Mouse (Mus musculus) lung, postnatal 14 days (tissue): ENCODE results near the gene Gm13128.
"Not testable (repeated sequence)": the region's sequence is repeated elsewhere in the genome, so short reads cannot be mapped to it uniquely, and the experiment has no call there.

ENCODE experiments used
- DNase-seq: peaks from one replicate; pipeline ENCODE4 v3.0.0; 2021

Gene Gm13128

GRCm38 (mm10) chr4:144329949-144330348 is at the start of gene Gm13128:
Gene Gm13128 (plus strand): TSS chr4:144330249.
- not testable (repeated sequence) for DNase-seq

- not testable (repeated sequence) for DNase-seq
Measured at GRCm38 (mm10) chr4:144280388-144280787, 49.7 kb upstream of the Gm13128 start, which contains the start of gene Pramel5. Gene Pramel5 (minus strand): TSS chr4:144280488.

- DNase-seq: not testable (repeated sequence)
Measured at GRCm38 (mm10) chr4:144299414-144299813, 30.6 kb upstream of the Gm13128 start.

GRCm38 (mm10) chr4:144312666-144313460 is 17.2 kb upstream of the Gm13128 start:
- DNase-seq: not testable (repeated sequence)

GRCm38 (mm10) chr4:144335856-144336255 is 5.8 kb downstream of the Gm13128 start:
- not testable (repeated sequence) for DNase-seq

- not testable (repeated sequence) for DNase-seq
Measured at GRCm38 (mm10) chr4:144357642-144358041, 27.6 kb downstream of the Gm13128 start, which contains the start of gene Gm13119. Gene Gm13119 (plus strand): TSS chr4:144357942.

GRCm38 (mm10) chr4:144377911-144378310 is 47.9 kb downstream of the Gm13128 start, which contains the start of gene Pramef20:
Gene Pramef20 (minus strand): TSS chr4:144377933.
- no peak for DNase-seq
